Mouse (Mus musculus): Measurements from ENCODE around the gene Ddx39.
A peak's percentile ranks its signal among the peaks of the same experiment; 100 is the strongest.

DNA sequence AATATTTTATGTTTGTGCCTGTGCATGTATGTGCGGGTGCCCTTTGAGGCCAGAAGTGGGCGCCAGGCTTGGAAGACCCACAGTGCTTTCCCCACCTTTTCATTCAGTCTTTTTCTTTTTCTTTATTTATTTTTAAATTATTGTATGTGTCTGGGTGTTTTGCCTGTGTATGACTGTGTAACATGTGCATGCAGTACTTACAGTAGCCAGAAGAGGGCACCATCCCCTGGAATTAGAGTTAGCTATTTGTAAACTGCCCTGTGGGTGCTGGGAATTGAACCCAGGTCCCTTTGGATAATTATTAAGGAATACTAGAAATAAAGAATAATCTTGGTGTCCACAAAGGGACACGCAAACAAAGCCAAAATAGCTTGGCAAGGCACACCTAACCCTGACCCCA, 41.3 kb downstream of the Ddx39 start:
- TF ChIP-seq CTCF (IDR thresholded peaks at IDR 0.05) (peak; percentile 68), POLR2A (IDR thresholded peaks at IDR 0.05; ENCODE audit: insufficient read depth, low read depth, low read length) (no peak), EP300 (IDR thresholded peaks at IDR 0.05; ENCODE audit: insufficient read depth, low read depth, low read length) (no peak)
